Mouse (Mus musculus) left cerebral cortex, adult 9 months (tissue): ENCODE measurements around the gene Cabp2.
"Not testable (repeated sequence)": the region's sequence is repeated elsewhere in the genome, so short reads cannot be mapped to it uniquely, and the experiment has no call there.

Source experiments
- DNase-seq, 2 experiments: peaks; one replicate each; pipeline ENCODE4 v3.0.0; 2022; ENCODE audit warnings: low spot score in 2 of 2

Gene Cabp2

DNA sequence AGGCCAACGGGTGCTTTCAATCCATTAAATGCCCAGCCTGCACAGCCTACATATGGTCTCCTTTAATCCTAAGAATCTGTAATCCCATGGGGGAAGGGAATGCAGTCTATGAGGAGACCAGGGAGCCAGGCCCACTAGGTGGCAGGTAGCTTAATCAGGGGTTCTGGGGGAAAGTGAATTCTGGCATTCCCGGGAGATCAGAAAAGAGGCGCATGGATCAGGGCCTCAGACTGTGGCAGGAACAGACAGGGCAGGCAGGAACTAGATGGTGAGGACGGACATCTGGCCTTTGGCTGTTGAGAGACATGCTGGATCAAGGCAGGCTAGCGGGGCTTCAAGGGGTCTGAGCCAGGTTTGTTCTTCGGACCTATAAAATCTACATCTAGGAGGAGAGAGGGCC is 20.1 kb downstream of the Cabp2 start:
- no peak for DNase-seq

DNA sequence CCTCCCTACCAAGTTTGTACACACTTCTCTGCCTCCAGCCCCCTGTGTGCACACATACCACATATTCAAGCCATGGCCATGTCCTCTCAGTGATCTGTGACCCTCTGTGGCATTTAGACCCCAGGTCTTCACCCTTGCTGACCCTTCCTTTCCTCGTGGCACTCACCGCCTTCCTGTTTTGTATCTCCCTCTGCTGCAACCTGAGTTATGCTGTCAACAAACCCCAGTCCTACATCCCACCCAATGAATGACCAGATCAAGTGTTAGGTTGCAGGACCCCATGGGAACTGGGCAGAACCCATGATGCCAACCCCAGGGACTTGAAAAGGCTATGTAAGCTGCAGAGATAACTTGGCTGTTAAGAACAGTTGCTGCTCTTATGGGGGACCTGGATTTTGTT is 20.7 kb downstream of the Cabp2 start:
- DNase-seq, result no peak

DNA sequence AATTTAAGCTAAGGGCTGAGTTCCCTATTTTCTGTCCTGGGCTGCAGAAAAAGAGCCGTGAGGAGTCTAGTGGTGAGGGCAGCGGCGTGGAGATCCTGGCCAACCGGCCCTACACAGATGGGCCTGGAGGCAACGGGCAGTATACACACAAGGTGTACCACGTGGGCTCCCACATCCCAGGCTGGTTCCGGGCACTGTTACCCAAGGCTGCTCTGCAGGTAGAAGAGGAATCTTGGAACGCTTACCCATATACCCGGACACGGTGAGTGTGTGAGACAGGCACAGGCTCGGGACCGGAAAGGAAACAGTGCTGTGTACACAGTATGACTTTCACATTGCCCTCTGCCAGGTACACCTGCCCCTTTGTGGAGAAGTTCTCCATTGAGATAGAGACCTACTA is 21.2 kb downstream of the Cabp2 start:
- DNase-seq, result no peak

DNA sequence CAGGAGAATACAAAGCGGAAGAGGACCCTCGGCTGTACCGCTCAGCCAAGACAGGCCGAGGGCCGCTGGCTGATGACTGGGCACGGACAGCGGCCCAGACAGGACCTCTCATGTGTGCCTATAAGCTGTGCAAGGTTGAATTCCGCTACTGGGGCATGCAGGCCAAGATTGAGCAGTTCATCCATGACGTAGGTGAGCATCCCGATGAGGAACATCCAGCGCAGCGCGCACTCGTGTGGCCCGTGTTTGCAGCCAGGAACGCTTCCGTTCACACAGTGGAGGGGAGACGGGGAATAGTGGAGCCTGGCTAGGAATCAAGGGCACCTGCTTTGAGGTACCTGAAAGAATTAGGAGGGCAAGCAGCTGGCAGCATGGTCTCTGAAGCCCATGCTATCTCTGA is 21.9 kb downstream of the Cabp2 start:
- no peak for DNase-seq

DNA sequence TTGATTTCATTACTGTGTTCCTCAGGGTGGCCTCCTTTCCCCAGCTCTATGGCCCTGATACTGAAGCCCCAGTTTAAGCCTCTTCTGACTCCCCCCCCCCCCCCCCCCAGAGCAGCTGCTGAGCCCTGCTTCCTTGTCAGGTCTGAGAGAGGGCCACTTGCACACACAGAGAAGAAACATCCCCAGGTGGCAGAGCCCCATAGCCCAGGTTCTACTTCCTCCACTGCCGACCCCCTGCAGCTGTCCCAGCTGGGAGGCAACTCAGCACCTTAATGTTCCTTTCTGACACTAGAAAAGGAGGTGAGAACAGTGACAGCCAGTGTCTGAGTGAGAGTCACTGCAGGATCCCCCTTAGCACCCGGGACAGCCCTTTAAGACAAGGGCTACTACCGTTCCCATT is 22.4 kb downstream of the Cabp2 start:
- DNase-seq, result no peak

DNA sequence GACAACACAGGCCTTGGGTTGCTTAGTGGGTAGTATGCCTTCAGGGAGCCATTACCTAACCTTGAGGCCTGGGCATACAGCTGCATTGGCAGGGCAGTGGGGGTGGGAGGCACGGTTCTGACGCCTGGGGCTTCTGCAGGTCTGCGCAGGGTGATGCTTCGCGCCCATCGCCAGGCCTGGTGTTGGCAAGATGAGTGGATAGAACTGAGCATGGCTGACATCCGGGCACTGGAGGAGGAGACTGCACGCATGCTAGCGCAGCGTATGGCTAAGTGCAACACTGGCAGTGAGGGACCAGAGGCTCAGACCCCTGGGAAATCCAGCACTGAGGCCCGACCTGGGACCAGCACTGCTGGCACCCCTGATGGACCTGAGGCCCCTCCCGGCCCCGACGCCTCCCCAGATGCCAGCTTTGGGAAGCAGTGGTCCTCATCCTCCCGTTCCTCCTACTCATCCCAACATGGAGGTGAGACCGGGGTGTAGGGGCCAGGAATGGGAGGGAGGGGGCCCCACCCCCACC is 23.4 kb downstream of the Cabp2 start:
- no peak for DNase-seq

DNA sequence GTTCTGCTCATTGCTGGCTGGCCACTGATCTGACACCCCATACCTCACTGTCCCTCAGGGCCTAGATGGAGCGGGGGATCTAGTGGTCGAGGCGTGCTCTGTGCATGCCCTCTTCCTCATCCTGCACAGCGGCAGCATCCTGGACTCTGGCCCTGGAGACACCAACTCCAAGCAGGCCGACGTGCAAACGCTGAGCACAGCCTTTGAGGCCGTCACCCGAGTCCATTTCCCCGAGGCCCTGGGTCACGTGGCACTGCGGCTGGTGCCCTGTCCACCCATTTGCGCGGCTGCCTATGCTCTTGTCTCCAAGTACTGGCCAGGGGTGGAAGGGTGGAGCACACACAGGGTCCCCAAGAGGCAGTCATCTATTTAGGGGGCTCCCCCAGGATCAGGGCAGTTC is 25.3 kb downstream of the Cabp2 start:
- DNase-seq, result no peak

DNA sequence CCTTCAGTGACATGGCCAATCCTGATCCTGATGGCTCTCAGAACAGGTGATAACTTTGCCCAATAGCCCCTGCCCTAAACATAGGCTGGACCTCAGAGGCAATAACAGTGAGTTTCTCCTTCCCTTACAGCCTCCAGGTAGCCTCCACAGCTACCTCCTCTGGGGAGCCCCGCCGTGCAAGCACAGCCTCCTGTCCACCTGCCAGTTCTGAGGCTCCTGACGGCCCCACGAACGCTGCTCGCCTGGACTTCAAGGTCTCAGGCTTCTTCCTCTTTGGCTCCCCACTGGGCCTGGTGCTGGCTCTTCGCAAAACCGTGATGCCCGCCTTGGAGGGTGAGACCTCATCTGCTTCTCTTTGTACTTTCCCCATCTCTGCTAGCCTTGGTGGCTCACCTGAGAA is 27.2 kb downstream of the Cabp2 start:
- DNase-seq, result no peak

DNA sequence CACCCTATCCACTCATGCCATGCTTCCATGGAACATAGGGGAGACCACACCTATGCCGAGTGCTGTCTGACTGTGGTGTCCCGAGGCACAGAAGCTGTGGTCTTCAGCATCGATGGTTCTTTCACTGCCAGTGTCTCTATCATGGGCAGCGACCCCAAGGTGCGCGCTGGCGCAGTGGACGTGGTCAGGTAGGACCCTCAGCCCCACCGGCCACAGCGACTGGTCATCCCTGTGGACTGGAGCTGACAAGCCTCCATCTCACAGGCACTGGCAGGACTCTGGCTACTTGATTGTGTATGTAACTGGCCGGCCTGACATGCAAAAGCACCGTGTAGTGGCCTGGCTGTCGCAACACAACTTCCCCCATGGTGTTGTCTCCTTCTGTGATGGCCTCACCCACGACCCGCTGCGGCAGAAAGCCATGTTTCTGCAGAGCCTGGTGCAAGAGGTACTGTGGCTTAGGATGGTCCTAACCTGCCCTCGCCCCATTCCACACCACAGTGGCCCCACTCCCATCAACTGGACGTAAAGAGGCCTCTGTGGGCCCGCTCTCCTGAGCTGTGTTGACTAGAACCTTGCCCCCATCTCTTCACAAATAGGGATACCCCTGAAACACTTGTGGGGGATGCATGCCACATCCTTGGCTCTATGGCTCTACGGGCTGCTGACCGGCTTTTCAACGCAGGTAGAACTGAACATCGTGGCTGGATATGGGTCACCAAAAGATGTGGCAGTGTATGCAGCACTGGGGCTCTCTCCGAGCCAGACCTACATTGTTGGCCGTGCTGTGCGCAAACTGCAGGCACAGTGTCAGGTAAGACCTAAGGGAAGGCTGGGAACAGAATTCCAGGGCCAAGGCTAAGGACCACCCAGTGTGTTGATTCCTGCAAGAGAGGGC is 30.9 kb downstream of the Cabp2 start:
- DNase-seq, result no peak

DNA sequence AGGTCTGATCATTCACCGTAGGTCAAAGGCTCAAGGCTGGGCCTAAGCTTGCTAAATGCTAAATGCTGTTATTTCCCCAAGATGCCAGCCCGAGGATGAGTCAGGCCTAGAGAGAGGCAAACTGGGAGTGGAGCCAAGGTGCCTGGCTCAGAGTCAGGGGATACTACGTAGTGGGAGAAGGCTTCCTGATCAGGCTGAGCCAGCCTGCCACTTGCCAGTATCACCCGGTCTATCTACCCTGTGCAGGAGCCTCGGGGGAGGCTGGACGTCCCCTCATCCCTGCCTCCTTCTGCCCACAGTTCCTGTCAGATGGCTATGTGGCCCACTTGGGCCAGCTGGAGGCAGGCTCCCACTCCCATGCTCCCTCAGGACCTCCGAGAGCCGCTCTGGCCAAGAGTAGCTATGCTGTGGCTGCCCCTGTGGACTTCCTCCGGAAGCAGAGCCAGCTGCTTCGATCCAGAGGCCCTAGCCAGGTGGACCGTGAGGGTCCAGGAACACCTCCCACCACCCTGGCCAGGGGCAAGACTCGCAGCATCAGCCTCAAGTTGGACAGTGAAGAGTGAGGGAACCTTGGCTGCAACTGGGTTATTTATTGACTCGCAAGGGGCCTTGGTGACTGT is 31.9 kb downstream of the Cabp2 start:
- peak in 1 of 2 experiments; percentile 91 for DNase-seq

DNA sequence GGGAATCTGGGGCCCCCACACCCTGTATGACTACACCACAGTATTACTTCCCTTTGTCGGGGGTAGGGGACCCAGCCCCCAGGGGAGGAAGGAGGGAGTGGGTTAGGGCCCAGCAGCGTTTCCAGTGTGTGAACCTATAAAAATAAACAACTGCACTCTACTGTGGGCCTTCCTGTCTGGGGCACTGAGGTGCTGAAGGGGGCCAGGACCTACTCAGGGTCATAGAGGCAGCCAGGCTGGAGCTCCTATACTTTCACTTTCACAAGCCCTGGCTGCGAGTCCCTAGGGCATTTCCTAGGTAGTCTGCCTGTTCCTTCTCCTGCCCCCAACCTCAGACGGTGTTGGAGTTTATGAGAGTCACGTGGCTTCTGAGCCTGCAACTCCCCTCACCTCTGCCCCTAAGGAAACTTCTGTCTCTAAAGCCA is 32.4 kb downstream of the Cabp2 start:
- DNase-seq, result no peak

DNA sequence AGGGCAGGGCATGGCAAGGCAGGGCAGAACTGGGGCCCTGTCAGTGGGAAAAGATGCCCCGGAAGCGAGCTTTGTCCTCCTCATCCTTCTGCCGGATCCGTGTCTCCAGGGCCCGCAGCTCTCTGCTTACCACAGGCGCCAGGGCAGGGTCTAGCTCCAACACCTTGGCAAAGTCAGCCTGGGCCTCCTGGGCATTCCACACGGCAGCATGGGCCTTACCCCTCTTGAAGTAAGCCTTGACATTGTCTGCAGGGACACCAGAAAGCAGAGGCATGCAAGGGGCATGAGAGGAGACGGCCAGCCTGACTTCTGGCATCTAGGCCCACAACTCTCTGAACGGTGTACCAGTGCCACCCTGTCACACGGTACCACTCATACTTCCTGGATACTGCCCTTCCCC is 33.2 kb downstream of the Cabp2 start:
- no peak for DNase-seq

DNA sequence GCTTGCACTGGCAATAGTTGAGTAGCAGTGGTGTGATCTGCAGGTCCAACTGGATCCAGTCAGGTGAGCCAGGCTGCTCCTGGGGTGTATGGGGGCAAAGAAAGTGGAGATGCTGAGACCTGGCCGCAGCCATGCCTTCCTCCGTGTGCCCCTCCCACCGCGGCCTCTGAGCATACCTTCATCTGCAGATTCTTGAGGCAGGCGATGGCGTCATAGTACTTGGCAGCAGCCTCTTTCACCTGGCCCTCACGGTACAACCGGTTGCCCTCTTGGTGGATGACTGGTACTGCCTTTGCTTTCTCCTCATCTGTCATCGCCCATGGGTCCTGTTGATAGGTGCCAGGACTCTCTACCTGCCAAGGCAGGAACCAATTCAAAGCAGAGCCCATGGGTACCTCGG is 33.8 kb downstream of the Cabp2 start:
- DNase-seq, result no peak

DNA sequence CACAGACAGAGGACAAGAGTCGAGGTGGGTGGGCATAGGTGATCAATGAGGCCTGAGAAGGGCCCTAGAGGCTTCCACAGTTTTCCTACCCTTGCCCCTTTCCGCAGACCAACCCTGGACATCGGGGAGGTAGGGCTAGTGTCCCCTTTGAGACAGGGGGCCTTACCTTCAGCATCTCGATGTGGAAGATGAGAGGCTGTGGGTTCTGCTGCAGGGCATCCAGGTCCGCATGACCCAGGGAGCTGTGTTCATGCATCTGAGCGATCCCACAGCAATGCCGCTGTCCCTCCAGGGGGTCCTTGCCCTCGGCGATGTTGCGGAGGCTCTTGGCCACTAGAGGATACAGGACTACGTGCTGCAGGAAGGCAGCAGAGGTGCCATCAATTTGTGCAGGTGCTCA is 34.4 kb downstream of the Cabp2 start:
- no peak for DNase-seq

DNA sequence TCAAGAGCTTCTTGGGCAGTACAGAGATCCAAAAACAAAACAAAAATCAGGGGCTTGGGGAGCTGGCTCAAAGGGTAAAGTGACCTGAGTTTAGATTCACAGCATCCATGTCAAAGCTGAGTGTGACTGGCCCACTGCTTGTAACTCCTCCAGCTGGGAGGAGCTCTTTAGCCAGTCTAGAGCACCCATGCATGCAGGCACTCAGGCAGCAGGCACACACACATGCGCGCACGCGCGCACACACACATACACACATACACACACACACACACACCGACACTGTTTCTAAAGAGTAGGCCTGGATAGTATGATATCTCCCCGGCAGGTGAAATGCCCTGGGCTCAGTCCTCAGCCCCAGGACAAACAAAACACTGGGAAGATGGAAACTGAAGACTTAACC is 35.6 kb downstream of the Cabp2 start:
- DNase-seq, result no peak

DNA sequence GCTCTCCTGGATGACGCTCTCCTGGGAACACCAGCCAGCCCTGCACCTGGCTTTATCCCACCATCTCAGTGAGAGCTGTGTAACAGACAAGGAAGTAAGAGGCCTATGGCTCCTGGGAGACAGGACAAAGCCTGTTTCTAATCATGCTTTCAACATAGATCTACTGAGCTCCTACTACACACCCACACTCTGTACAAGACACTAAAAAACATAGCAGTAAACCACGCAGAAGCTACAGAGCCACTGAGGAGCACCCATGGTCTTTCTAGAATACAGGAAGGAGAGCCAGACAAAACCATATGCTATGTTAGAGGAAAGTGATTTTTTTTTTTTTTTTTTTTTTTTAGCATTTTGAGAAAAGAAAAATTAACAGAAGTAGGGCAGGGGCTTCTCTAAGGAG is 37.0 kb downstream of the Cabp2 start:
- no peak for DNase-seq

DNA sequence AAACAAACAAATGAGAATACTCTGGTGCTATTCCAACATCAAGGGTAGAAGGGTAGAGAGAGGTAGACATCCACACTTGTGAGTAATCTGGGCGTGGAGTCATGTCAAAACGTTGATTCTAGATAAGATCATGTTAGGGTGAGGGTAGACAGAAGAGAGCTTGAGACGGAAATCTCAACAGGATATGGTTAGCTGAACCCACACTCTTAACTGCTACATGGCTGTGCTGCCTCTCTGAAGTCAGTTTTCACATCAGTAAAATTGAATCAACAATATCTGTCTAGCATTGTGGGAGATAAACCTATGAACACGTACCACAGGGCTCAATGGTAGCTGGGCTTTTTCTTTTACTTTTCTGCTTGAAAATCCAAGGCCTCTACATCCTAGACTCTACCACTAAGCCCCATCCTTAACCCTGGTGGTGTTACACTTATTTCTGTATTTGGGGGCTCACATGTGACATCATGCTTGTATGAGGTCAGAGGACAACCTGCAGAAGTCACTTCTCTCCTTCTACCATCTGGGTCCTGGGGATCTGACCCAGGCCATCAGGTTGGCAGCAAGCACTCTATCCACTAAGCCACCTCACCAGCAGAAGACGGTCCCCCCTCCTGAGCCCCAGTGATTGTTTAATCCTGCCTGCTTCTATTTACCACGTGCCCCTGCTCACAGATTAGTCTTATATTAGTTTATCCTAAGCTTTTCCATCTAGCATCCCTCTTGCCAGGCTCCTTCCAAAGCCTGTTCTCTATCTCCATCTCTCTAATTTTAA is 38.5 kb downstream of the Cabp2 start:
- DNase-seq, result no peak

DNA sequence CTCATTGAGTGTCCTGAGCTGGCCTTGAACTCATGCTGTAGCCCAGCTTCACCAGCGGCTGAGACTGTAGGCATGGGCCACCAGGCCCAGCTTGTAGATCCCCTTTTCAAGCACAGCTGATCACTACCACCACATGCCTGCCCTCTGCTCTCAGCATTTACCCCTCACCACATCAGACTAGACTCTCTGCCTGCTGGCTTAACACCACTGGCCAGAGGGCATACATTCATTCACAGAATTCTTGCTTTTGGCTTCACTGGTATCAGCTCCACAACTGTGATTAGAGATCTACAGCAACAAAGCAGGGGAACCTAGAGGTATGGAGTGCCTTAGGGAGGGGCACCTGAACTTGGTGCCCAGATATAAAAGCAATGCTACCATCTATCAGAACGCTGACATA is 39.1 kb downstream of the Cabp2 start:
- no peak for DNase-seq

DNA sequence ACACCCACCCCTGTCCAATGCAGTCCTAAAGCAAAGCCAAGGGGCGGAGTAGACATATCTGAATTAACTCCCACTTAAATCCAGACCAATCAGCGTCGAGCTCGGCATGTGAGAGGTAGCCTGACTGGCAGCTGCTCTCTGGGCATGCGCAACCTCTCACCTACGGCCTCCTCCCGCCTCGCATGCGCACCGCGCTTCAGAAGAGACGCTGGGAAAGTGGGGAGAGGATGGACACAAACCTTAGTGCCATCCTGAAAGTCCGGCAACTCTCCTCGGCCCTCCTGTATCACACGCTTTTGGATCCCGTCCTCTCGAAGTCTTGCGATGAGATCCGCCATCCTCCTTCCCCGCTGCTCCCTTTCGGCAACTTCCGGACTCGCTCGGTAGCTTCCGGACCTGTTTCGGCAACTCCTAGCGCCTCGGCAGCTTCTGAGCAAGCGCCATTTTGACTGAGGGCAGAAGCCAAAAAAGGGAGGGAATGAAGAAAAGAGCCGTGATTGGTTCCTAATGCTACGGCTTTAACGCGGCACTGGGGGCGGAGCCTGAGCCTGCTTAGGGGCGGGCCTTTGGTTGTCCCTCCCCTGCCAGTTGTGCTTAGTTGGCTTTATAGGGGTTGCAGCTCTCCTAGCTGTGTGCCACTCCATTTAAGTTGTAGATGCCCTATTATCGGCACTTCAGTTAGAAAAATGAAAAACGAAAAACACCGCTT is 39.9 kb downstream of the Cabp2 start:
- peak; percentile 96 to 98 for DNase-seq

DNA sequence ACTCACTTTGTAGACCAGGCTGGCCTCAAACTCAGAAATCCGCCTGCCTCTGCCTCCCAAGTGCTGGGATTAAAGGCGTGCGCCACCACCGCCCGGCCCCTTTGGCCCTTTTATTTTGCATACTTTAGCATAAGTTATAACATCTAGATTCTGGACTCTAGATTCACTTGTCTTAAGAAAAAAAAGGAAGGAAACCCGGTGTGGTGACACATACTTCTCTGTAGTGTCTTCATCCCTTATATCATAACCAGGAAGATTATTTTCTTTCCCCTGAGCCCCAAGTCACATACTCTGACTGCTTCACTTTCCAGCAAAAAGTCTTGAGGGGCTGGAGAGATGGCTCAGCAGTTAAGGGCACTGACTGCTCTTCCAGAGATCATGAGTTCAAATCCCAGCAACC is 40.5 kb downstream of the Cabp2 start:
- not testable (repeated sequence) for DNase-seq

DNA sequence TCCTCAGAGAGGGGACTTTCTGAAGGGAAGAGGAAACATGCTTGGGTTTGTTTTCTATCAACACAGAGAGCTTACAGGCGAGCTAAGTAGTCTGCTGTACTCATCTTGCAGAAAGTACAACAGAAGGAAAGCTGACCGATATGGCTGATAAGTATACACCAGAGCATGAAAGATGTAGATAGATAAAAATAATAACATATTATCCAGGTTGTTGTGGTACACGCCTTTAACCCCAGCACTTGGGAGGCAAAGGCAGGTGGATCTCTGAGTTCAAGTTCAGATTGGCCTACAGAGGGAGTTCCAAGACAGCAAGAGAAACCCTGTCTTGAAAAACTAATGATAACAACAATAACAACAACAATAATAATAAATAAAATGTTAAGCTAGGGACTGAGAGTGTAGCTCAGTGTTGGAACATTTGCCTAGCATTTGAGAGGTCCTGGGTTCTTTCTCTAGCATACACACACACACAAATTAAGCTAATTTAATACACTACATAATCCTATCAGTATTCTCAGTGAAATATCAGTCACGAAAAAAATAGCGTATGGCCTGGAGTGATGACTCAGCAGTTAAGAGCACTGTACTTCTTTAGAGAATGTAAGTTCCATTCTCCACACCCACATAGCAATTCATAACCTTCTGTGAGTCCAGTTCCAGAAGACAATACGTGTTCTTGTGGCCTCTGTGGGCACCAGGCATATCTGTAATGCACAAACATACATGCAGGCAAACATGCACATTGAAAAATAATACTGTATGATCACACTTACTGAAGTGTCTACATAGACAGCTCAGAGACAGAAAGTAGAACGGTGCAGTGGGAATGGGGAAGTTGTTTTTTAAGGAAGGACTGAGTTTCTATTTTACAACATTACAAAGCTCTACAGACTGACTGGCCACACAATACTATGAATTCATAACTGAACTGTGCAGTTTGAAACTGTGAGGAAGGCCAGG is 41.3 kb downstream of the Cabp2 start:
- DNase-seq, result no peak
